ENCODE assay signal across 11 mouse cellular contexts in genomic region chr4:65813500-65814175, GRCm38 (mm10).
"Had no signal": no experiment of that assay in that cellular context is flagged by ENCODE, and none has a peak within 500 bp of the region (broad histone marks: within the 10 kb centered on the region; RNA-seq: fewer than 3 reads in every experiment).

No protein-coding gene starts in this region.

- H3K4me1 ChIP-seq: limb, embryonic 13.5 days; stomach, embryonic 15.5 days had no signal

- H3K27me3 ChIP-seq: limb, embryonic 13.5 days; stomach, embryonic 15.5 days had no signal

- DNase-seq: kidney, postnatal 14 days; left cerebral cortex, postnatal 4 days; lung, adult 18-20 months; midbrain, embryonic 14.5 days; right cerebral cortex, postnatal 4 days; thymus, adult 2 months; thymus, postnatal 25 days had no signal

- H3K9me3 ChIP-seq: limb, embryonic 13.5 days; stomach, embryonic 15.5 days had no signal

- H3K9ac ChIP-seq: limb, embryonic 13.5 days; liver, embryonic 14.5 days; stomach, embryonic 15.5 days had no signal

- H3K4me3 ChIP-seq: limb, embryonic 13.5 days; myocyte; stomach, embryonic 15.5 days had no signal

- H3K36me3 ChIP-seq: limb, embryonic 13.5 days; stomach, embryonic 15.5 days had no signal

- H3K4me2 ChIP-seq: limb, embryonic 13.5 days; stomach, embryonic 15.5 days had no signal

- H3K27ac ChIP-seq: limb, embryonic 13.5 days; liver, embryonic 14.5 days; stomach, embryonic 15.5 days had no signal
